Mouse (Mus musculus) hindbrain, embryonic 10.5 days (tissue): ENCODE results near the gene Ceacam16. TPM values are rescaled to one million over a fixed set of nuclear protein-coding genes. Genes with fewer than 3 reads are reported as not detected.

ENCODE experiments used
- DNase-seq: peaks from one replicate; pipeline ENCODE4 v3.0.0-alpha.2; 2017; ENCODE audit warnings: low spot score
- H3K27ac ChIP-seq: fragments of 300-500 bp; sonication (generic); 2 replicates; pipeline ENCODE4 v1.5.1; 2016; ENCODE audit warnings: mild to moderate bottlenecking, moderate library complexity
- H3K27me3 ChIP-seq: fragments of 300-500 bp; sonication (generic); 2 replicates; pipeline ENCODE4 v1.6.1; 2016; ENCODE audit warnings: mild to moderate bottlenecking; ENCODE audit not compliant: poor library complexity, insufficient read depth, severe bottlenecking
- H3K36me3 ChIP-seq: fragments of 300-500 bp; sonication (generic); 2 replicates; pipeline ENCODE4 v1.6.1; 2016; ENCODE audit warnings: mild to moderate bottlenecking, moderate library complexity
- H3K4me1 ChIP-seq: fragments of 300-500 bp; sonication (generic); replicated peaks from 2 replicates; pipeline ENCODE4 v1.6.1; 2016; ENCODE audit warnings: mild to moderate bottlenecking
- H3K4me3 ChIP-seq: fragments of 300-500 bp; sonication (generic); 2 replicates; pipeline ENCODE4 v1.5.1; 2016; ENCODE audit warnings: mild to moderate bottlenecking, moderate library complexity
- H3K9me3 ChIP-seq: fragments of 300-500 bp; sonication (generic); 2 replicates; pipeline ENCODE4 v1.6.1; 2016; ENCODE audit warnings: mild to moderate bottlenecking, moderate library complexity
- WGBS: fragments of 180-500 bp; shearing (Covaris S2); methylation state at CpG from one replicate; pipeline ENCODE4 v1.1.7; 2016; 5-methylcytosine and 5-hydroxymethylcytosine counted together
- polyA plus RNA-seq: library from polyadenylated mRNA; unstranded; fragments of >200 nt; fragmentation: Nextera tagmentation; extraction: Ambion mirVana; gene quantifications from 2 replicates; pipeline ENCODE4 v1.2.1, GENCODE M21; 2016

Gene Ceacam16
- polyA plus RNA-seq, 1 experiment from 2014 or later = not detected

- DNase-seq = no peak
- Histone ChIP-seq H3K27ac (no peak overlapping the region), H3K36me3 (no peaks in the 10 kb centered on the region), H3K9me3 (peaks cover 12% of the 10 kb centered on the region; the same call in 1 of the 2 replicates), H3K27me3 (no peaks in the 10 kb centered on the region), H3K4me1 (no peaks in the 10 kb centered on the region), H3K4me3 (no peak overlapping the region)
- WGBS = 81% methylated on average over 8 of the region's 8 CpGs
Measured at GRCm38 (mm10) chr7:19865246-19866036, 4.3 kb upstream of the Ceacam16 start.

- WGBS = 48% methylated on average over 2 of the region's 2 CpGs
- Histone ChIP-seq H3K27me3 (no peaks in the 10 kb centered on the region), H3K4me3 (no peak overlapping the region), H3K4me1 (no peaks in the 10 kb centered on the region), H3K36me3 (no peaks in the 10 kb centered on the region), H3K27ac (no peak overlapping the region), H3K9me3 (peaks cover 12% of the 10 kb centered on the region; the same call in 1 of the 2 replicates)
- no peak for DNase-seq
Measured at GRCm38 (mm10) chr7:19864241-19864640, 3.1 kb upstream of the Ceacam16 start.

GRCm38 (mm10) chr7:19859740-19860139, 1.4 kb downstream of the Ceacam16 start:
- H3K9me3 ChIP-seq = peaks cover 11% of the 10 kb centered on the region; the same call in 1 of the 2 replicates
- H3K4me1 ChIP-seq = no peaks in the 10 kb centered on the region
- no peak for DNase-seq
- 82% methylated on average over 10 of the region's 10 CpGs for WGBS
- H3K4me3 ChIP-seq = no peak overlapping the region
- no peak overlapping the region for H3K27ac ChIP-seq
- no peaks in the 10 kb centered on the region for H3K36me3 ChIP-seq
- H3K27me3 ChIP-seq = peaks cover 3% of the 10 kb centered on the region; the same call in 1 of the 2 replicates

- Histone ChIP-seq H3K9me3 (peaks cover 14% of the 10 kb centered on the region; the same call in 1 of the 2 replicates), H3K4me1 (peaks cover 7% of the 10 kb centered on the region), H3K36me3 (no peaks in the 10 kb centered on the region), H3K27me3 (peaks cover 25% of the 10 kb centered on the region), H3K27ac (no peak overlapping the region), H3K4me3 (no peak overlapping the region)
- DNase-seq = no peak
- WGBS = 86% methylated on average over 6 of the region's 6 CpGs
Measured at GRCm38 (mm10) chr7:19856283-19856682, 4.8 kb downstream of the Ceacam16 start.

- Histone ChIP-seq H3K27me3 (peaks cover 30% of the 10 kb centered on the region), H3K4me1 (peaks cover 7% of the 10 kb centered on the region), H3K27ac (no peak overlapping the region), H3K36me3 (no peaks in the 10 kb centered on the region), H3K4me3 (no peak overlapping the region), H3K9me3 (peaks cover 8% of the 10 kb centered on the region; the same call in 1 of the 2 replicates)
- DNase-seq = no peak
- WGBS = 87% methylated on average over 5 of the region's 5 CpGs
Measured at GRCm38 (mm10) chr7:19855663-19856062, 5.4 kb downstream of the Ceacam16 start.

GRCm38 (mm10) chr7:19853526-19853925, 7.6 kb downstream of the Ceacam16 start:
- peaks cover 7% of the 10 kb centered on the region for H3K4me1 ChIP-seq
- WGBS = 92% methylated on average over 20 of the region's 20 CpGs
- DNase-seq = no peak
- no peak overlapping the region for H3K27ac ChIP-seq
- H3K36me3 ChIP-seq = no peaks in the 10 kb centered on the region
- H3K9me3 ChIP-seq = peaks cover 10% of the 10 kb centered on the region; the same call in 1 of the 2 replicates
- H3K27me3 ChIP-seq = peaks cover 36% of the 10 kb centered on the region
- H3K4me3 ChIP-seq = no peak overlapping the region

GRCm38 (mm10) chr7:19851858-19852570, 9.1 kb downstream of the Ceacam16 start, which contains the start of gene Gm19345:
TSS of gene Gm19345 (plus strand) at chr7:19852003.
- no peak within 1 kb of the TSS for H3K27ac ChIP-seq
- peak; percentile 32 for DNase-seq
- no peaks in the 10 kb centered on the region for H3K36me3 ChIP-seq
- peaks cover 15% of the 10 kb centered on the region for H3K4me1 ChIP-seq
- H3K27me3 ChIP-seq = peaks cover 47% of the 10 kb centered on the region
- peaks cover 10% of the 10 kb centered on the region; the same call in 1 of the 2 replicates for H3K9me3 ChIP-seq
- 6% methylated on average over 33 of the region's 33 CpGs for WGBS
- peak within 1 kb of the TSS; percentile 41 for H3K4me3 ChIP-seq

GRCm38 (mm10) chr7:19844521-19845171, 16.5 kb downstream of the Ceacam16 start:
- no peak for DNase-seq
- no peak overlapping the region for H3K27ac ChIP-seq
- no peak overlapping the region for H3K4me3 ChIP-seq
- H3K9me3 ChIP-seq = peaks cover 2% of the 10 kb centered on the region; the same call in 1 of the 2 replicates
- WGBS = 64% methylated on average over 15 of the region's 15 CpGs
- H3K36me3 ChIP-seq = no peaks in the 10 kb centered on the region
- peaks cover 49% of the 10 kb centered on the region for H3K27me3 ChIP-seq
- H3K4me1 ChIP-seq = 0 out of 2 replicates have a peak, but pooled peaks cover 13% of the 10 kb centered on the region

- Histone ChIP-seq H3K36me3 (no peaks in the 10 kb centered on the region), H3K27me3 (peaks cover 45% of the 10 kb centered on the region)
Measured at GRCm38 (mm10) chr7:19843561-19843960, 17.5 kb downstream of the Ceacam16 start.

GRCm38 (mm10) chr7:19842885-19843504, 18.1 kb downstream of the Ceacam16 start:
- Histone ChIP-seq H3K27me3 (peaks cover 40% of the 10 kb centered on the region), H3K27ac (no peak overlapping the region), H3K36me3 (no peaks in the 10 kb centered on the region), H3K4me3 (no peak overlapping the region), H3K4me1 (0 out of 2 replicates have a peak, but pooled peaks cover 13% of the 10 kb centered on the region), H3K9me3 (no peaks in the 10 kb centered on the region)
- WGBS = 27% methylated on average over 19 of the region's 19 CpGs
- DNase-seq = no peak

More at GRCm38 (mm10) chr7:19843561-19843960, 17.5 kb downstream of the Ceacam16 start:
- Histone ChIP-seq H3K27ac (no peak overlapping the region), H3K4me3 (no peak overlapping the region), H3K9me3 (no peaks in the 10 kb centered on the region), H3K4me1 (0 out of 2 replicates have a peak, but pooled peaks cover 13% of the 10 kb centered on the region)
- DNase-seq = peak; percentile 71
- 4% methylated on average over 11 of the region's 11 CpGs for WGBS

GRCm38 (mm10) chr7:19841686-19842413, 19.2 kb downstream of the Ceacam16 start:
- 0 out of 2 replicates have a peak, but pooled peaks cover 6% of the 10 kb centered on the region for H3K4me1 ChIP-seq
- no peak for DNase-seq
- no peaks in the 10 kb centered on the region for H3K9me3 ChIP-seq
- no peak overlapping the region for H3K4me3 ChIP-seq
- WGBS = 85% methylated on average over 21 of the region's 21 CpGs
- H3K36me3 ChIP-seq = no peaks in the 10 kb centered on the region
- peaks cover 29% of the 10 kb centered on the region for H3K27me3 ChIP-seq
- no peak overlapping the region for H3K27ac ChIP-seq
